Mouse (Mus musculus): ENCODE data around the gene Lrp8. TPM values are rescaled to one million over a fixed set of nuclear protein-coding genes. Genes with fewer than 3 reads are reported as not detected.
A peak's percentile ranks its signal among the peaks of the same experiment; 100 is the strongest.

Lrp8 gene
- polyA plus RNA-seq (2012; rRNA removed), result 73.0 and 77.6 TPM in 2 replicates

- no peak for DNase-seq (ENCODE audit: extremely low spot score in 1 of 2, low spot score in 1 of 2)
Measured at GRCm38 (mm10) chr4:107802185-107802449, at the start of gene Lrp8. Gene Lrp8, plus strand, starts transcription at chr4:107802261.

GRCm38 (mm10) chr4:107756222-107756621 lies 45.8 kb upstream of the Lrp8 start:
- no peak for DNase-seq (ENCODE audit: extremely low spot score in 1 of 2, low spot score in 1 of 2)

- no peak for DNase-seq (ENCODE audit: extremely low spot score in 1 of 2, low spot score in 1 of 2)
Measured at GRCm38 (mm10) chr4:107757487-107758470, 44.3 kb upstream of the Lrp8 start.

- DNase-seq (ENCODE audit: extremely low spot score in 1 of 2, low spot score in 1 of 2), result no peak
Measured at GRCm38 (mm10) chr4:107758938-107759337, 43.1 kb upstream of the Lrp8 start.

GRCm38 (mm10) chr4:107763001-107763400 lies 39.1 kb upstream of the Lrp8 start:
- no peak for DNase-seq (ENCODE audit: extremely low spot score in 1 of 2, low spot score in 1 of 2)

GRCm38 (mm10) chr4:107763598-107763997 lies 38.5 kb upstream of the Lrp8 start:
- no peak for DNase-seq (ENCODE audit: extremely low spot score in 1 of 2, low spot score in 1 of 2)

- no peak for DNase-seq (ENCODE audit: extremely low spot score in 1 of 2, low spot score in 1 of 2)
Measured at GRCm38 (mm10) chr4:107765196-107765813, 36.8 kb upstream of the Lrp8 start.

GRCm38 (mm10) chr4:107766182-107766581 lies 35.9 kb upstream of the Lrp8 start:
- DNase-seq (ENCODE audit: extremely low spot score in 1 of 2, low spot score in 1 of 2), result peak; percentile 7 to 61

GRCm38 (mm10) chr4:107772122-107772825 lies 29.8 kb upstream of the Lrp8 start:
- DNase-seq (ENCODE audit: extremely low spot score in 1 of 2, low spot score in 1 of 2), result no peak

GRCm38 (mm10) chr4:107774868-107775267 lies 27.2 kb upstream of the Lrp8 start:
- DNase-seq (ENCODE audit: extremely low spot score in 1 of 2, low spot score in 1 of 2), result no peak

- no peak for DNase-seq (ENCODE audit: extremely low spot score in 1 of 2, low spot score in 1 of 2)
Measured at GRCm38 (mm10) chr4:107775672-107776071, 26.4 kb upstream of the Lrp8 start.

- no peak for DNase-seq (ENCODE audit: extremely low spot score in 1 of 2, low spot score in 1 of 2)
Measured at GRCm38 (mm10) chr4:107776990-107777673, 24.9 kb upstream of the Lrp8 start.

GRCm38 (mm10) chr4:107783541-107783940 lies 18.5 kb upstream of the Lrp8 start:
- DNase-seq (ENCODE audit: extremely low spot score in 1 of 2, low spot score in 1 of 2), result no peak

GRCm38 (mm10) chr4:107788841-107789240 lies 13.2 kb upstream of the Lrp8 start:
- no peak for DNase-seq (ENCODE audit: extremely low spot score in 1 of 2, low spot score in 1 of 2)

- no peak for DNase-seq (ENCODE audit: extremely low spot score in 1 of 2, low spot score in 1 of 2)
Measured at GRCm38 (mm10) chr4:107800801-107801200, 1.3 kb upstream of the Lrp8 start.

GRCm38 (mm10) chr4:107801366-107802184 lies 486 bp upstream of the Lrp8 start:
- DNase-seq (ENCODE audit: extremely low spot score in 1 of 2, low spot score in 1 of 2), result peak in 1 of 2 experiments; percentile 80

GRCm38 (mm10) chr4:107802450-107803331 lies 630 bp downstream of the Lrp8 start:
- DNase-seq (ENCODE audit: extremely low spot score in 1 of 2, low spot score in 1 of 2), result no peak

GRCm38 (mm10) chr4:107803351-107804106 lies 1.5 kb downstream of the Lrp8 start:
- DNase-seq (ENCODE audit: extremely low spot score in 1 of 2, low spot score in 1 of 2), result peak; percentile 56 to 71

All from frontal cortex, adult 2 months (tissue).